Mouse (Mus musculus): Measurements from ENCODE around the gene Pcdh15. TPM values are rescaled to one million over a fixed set of nuclear protein-coding genes. Genes with fewer than 3 reads are reported as not detected.

Pcdh15 gene
- polyA plus RNA-seq, 1 experiment from 2014 or later = 0.70 TPM

- no peak for ATAC-seq (ENCODE audit: insufficient number of reproducible peaks, insufficient read depth, low FRiP score, low read depth)
- Histone ChIP-seq H3K27me3 (ENCODE audit: control insufficient read depth, insufficient read depth, low read length) (no peaks in the 10 kb centered on the region), H3K36me3 (ENCODE audit: control insufficient read depth, insufficient read depth, low read length) (no peaks in the 10 kb centered on the region), H3K4me3 (ENCODE audit: control insufficient read depth in 1 of 2, insufficient read depth in 1 of 2, low read depth in 1 of 2, low read length in 2 of 2) (no peak overlapping the region), H3K27ac (replicated peaks in 1 of 2; ENCODE audit: control insufficient read depth in 1 of 2, insufficient read depth in 1 of 2, low read depth in 2 of 2, low read length in 2 of 2) (no peak overlapping the region), H3K9ac (ENCODE audit: low read length) (no peak overlapping the region), H3K9me3 (ENCODE audit: control insufficient read depth, low read length) (no peaks in the 10 kb centered on the region), H3K4me1 (ENCODE audit: control insufficient read depth in 2 of 2, insufficient read depth in 2 of 2, low read length in 2 of 2) (no peaks in the 10 kb centered on the region), H3K4me2 (ENCODE audit: low read length) (no peak overlapping the region)
- WGBS = 50% methylated on average over 3 of the region's 3 CpGs
Observed at GRCm38 (mm10) chr10:73921579-73921978, 822.4 kb downstream of the Pcdh15 start.

- Histone ChIP-seq H3K27ac (replicated peaks in 1 of 2; ENCODE audit: control insufficient read depth in 1 of 2, insufficient read depth in 1 of 2, low read depth in 2 of 2, low read length in 2 of 2) (no peak overlapping the region), H3K9me3 (ENCODE audit: control insufficient read depth, low read length) (no peaks in the 10 kb centered on the region), H3K27me3 (ENCODE audit: control insufficient read depth, insufficient read depth, low read length) (no peaks in the 10 kb centered on the region), H3K9ac (ENCODE audit: low read length) (no peak overlapping the region), H3K4me2 (ENCODE audit: low read length) (no peak overlapping the region), H3K4me3 (ENCODE audit: control insufficient read depth in 1 of 2, insufficient read depth in 1 of 2, low read depth in 1 of 2, low read length in 2 of 2) (no peak overlapping the region), H3K36me3 (ENCODE audit: control insufficient read depth, insufficient read depth, low read length) (no peaks in the 10 kb centered on the region), H3K4me1 (ENCODE audit: control insufficient read depth in 2 of 2, insufficient read depth in 2 of 2, low read length in 2 of 2) (no peaks in the 10 kb centered on the region)
- 61% methylated on average over 1 of the region's 1 CpGs for WGBS
- no peak for ATAC-seq (ENCODE audit: insufficient number of reproducible peaks, insufficient read depth, low FRiP score, low read depth)
Observed at GRCm38 (mm10) chr10:73928672-73929071, 829.5 kb downstream of the Pcdh15 start.

GRCm38 (mm10) chr10:73929718-73930117, 830.6 kb downstream of the Pcdh15 start:
- H3K4me1 ChIP-seq (ENCODE audit: control insufficient read depth in 2 of 2, insufficient read depth in 2 of 2, low read length in 2 of 2) = no peaks in the 10 kb centered on the region
- H3K9me3 ChIP-seq (ENCODE audit: control insufficient read depth, low read length) = no peaks in the 10 kb centered on the region
- no peak overlapping the region for H3K9ac ChIP-seq (ENCODE audit: low read length)
- no peak overlapping the region for H3K4me2 ChIP-seq (ENCODE audit: low read length)
- no peaks in the 10 kb centered on the region for H3K27me3 ChIP-seq (ENCODE audit: control insufficient read depth, insufficient read depth, low read length)
- ATAC-seq (ENCODE audit: insufficient number of reproducible peaks, insufficient read depth, low FRiP score, low read depth) = no peak
- H3K27ac ChIP-seq (replicated peaks in 1 of 2; ENCODE audit: control insufficient read depth in 1 of 2, insufficient read depth in 1 of 2, low read depth in 2 of 2, low read length in 2 of 2) = no peak overlapping the region
- WGBS = 61% methylated on average over 5 of the region's 5 CpGs
- no peak overlapping the region for H3K4me3 ChIP-seq (ENCODE audit: control insufficient read depth in 1 of 2, insufficient read depth in 1 of 2, low read depth in 1 of 2, low read length in 2 of 2)
- H3K36me3 ChIP-seq (ENCODE audit: control insufficient read depth, insufficient read depth, low read length) = no peaks in the 10 kb centered on the region

DNA sequence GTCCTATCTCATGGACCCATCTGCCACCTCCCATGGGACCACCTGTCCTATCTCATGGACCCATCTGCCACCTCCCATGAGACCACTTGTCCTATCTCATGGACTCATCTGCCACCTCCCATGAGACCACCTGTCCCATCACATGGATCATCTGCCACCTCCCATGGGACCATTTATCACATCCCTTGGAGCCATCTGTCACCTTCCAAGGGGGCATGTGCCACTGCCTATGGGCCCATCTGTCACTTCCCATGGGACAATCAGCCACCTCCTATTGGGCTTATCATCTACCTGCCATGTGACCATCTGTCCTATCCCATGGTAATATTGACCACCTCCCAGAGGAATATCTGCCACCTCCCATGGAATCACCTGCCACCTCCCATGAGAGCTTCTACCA, 832.0 kb downstream of the Pcdh15 start:
- no peak for ATAC-seq (ENCODE audit: insufficient number of reproducible peaks, insufficient read depth, low FRiP score, low read depth)
- H3K27ac ChIP-seq (replicated peaks in 1 of 2; ENCODE audit: control insufficient read depth in 1 of 2, insufficient read depth in 1 of 2, low read depth in 2 of 2, low read length in 2 of 2) = no peak overlapping the region

GRCm38 (mm10) chr10:73931996-73932679, 833.0 kb downstream of the Pcdh15 start:
- Histone ChIP-seq H3K27me3 (ENCODE audit: control insufficient read depth, insufficient read depth, low read length) (no peaks in the 10 kb centered on the region), H3K9ac (ENCODE audit: low read length) (no peak overlapping the region), H3K36me3 (ENCODE audit: control insufficient read depth, insufficient read depth, low read length) (no peaks in the 10 kb centered on the region), H3K27ac (replicated peaks in 1 of 2; ENCODE audit: control insufficient read depth in 1 of 2, insufficient read depth in 1 of 2, low read depth in 2 of 2, low read length in 2 of 2) (no peak overlapping the region), H3K4me2 (ENCODE audit: low read length) (no peak overlapping the region), H3K9me3 (ENCODE audit: control insufficient read depth, low read length) (no peaks in the 10 kb centered on the region), H3K4me1 (ENCODE audit: control insufficient read depth in 2 of 2, insufficient read depth in 2 of 2, low read length in 2 of 2) (no peaks in the 10 kb centered on the region), H3K4me3 (ENCODE audit: control insufficient read depth in 1 of 2, insufficient read depth in 1 of 2, low read depth in 1 of 2, low read length in 2 of 2) (no peak overlapping the region)
- 86% methylated on average over 4 of the region's 4 CpGs for WGBS
- ATAC-seq (ENCODE audit: insufficient number of reproducible peaks, insufficient read depth, low FRiP score, low read depth) = no peak

More for the DNA sequence above, 832.0 kb downstream of the Pcdh15 start:
- no peak overlapping the region for H3K4me2 ChIP-seq (ENCODE audit: low read length)
- no peaks in the 10 kb centered on the region for H3K9me3 ChIP-seq (ENCODE audit: control insufficient read depth, low read length)
- H3K9ac ChIP-seq (ENCODE audit: low read length) = no peak overlapping the region
- no peak overlapping the region for H3K4me3 ChIP-seq (ENCODE audit: control insufficient read depth in 1 of 2, insufficient read depth in 1 of 2, low read depth in 1 of 2, low read length in 2 of 2)
- H3K27me3 ChIP-seq (ENCODE audit: control insufficient read depth, insufficient read depth, low read length) = no peaks in the 10 kb centered on the region
- H3K4me1 ChIP-seq (ENCODE audit: control insufficient read depth in 2 of 2, insufficient read depth in 2 of 2, low read length in 2 of 2) = no peaks in the 10 kb centered on the region
- H3K36me3 ChIP-seq (ENCODE audit: control insufficient read depth, insufficient read depth, low read length) = no peaks in the 10 kb centered on the region

DNA sequence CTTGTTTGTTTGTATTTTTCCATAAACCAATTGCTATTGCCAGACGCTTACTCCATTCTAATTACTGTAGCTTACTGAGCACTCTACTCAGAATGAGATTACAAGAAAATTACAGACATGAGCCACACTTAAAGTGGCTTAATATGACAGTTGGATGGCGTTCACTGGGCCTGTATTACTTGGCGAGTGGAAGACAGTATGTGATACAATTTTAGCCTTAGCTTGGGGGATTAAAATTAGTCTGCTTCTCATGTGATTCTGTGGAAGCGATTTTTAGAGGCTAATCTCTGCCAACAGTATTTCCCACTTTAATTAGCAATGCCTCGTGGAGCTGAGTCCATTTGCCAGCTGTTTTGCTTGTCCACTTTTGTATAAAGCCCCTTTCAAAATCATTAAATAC, 837.0 kb downstream of the Pcdh15 start:
- H3K4me3 ChIP-seq (ENCODE audit: control insufficient read depth in 1 of 2, insufficient read depth in 1 of 2, low read depth in 1 of 2, low read length in 2 of 2) = no peak overlapping the region
- 61% methylated on average over 5 of the region's 5 CpGs for whole genome bisulfite sequencing
- no peaks in the 10 kb centered on the region for H3K9me3 ChIP-seq (ENCODE audit: control insufficient read depth, low read length)
- H3K4me1 ChIP-seq (ENCODE audit: control insufficient read depth in 2 of 2, insufficient read depth in 2 of 2, low read length in 2 of 2) = no peaks in the 10 kb centered on the region
- H3K9ac ChIP-seq (ENCODE audit: low read length) = no peak overlapping the region
- no peak for ATAC-seq (ENCODE audit: insufficient number of reproducible peaks, insufficient read depth, low FRiP score, low read depth)
- no peak overlapping the region for H3K4me2 ChIP-seq (ENCODE audit: low read length)
- no peak overlapping the region for H3K27ac ChIP-seq (replicated peaks in 1 of 2; ENCODE audit: control insufficient read depth in 1 of 2, insufficient read depth in 1 of 2, low read depth in 2 of 2, low read length in 2 of 2)
- H3K36me3 ChIP-seq (ENCODE audit: control insufficient read depth, insufficient read depth, low read length) = no peaks in the 10 kb centered on the region
- no peaks in the 10 kb centered on the region for H3K27me3 ChIP-seq (ENCODE audit: control insufficient read depth, insufficient read depth, low read length)

- Histone ChIP-seq H3K27ac (replicated peaks in 1 of 2; ENCODE audit: control insufficient read depth in 1 of 2, insufficient read depth in 1 of 2, low read depth in 2 of 2, low read length in 2 of 2) (no peak overlapping the region), H3K4me1 (ENCODE audit: control insufficient read depth in 2 of 2, insufficient read depth in 2 of 2, low read length in 2 of 2) (no peaks in the 10 kb centered on the region), H3K9me3 (ENCODE audit: control insufficient read depth, low read length) (no peaks in the 10 kb centered on the region), H3K27me3 (ENCODE audit: control insufficient read depth, insufficient read depth, low read length) (no peaks in the 10 kb centered on the region), H3K4me2 (ENCODE audit: low read length) (no peak overlapping the region), H3K9ac (ENCODE audit: low read length) (no peak overlapping the region), H3K36me3 (ENCODE audit: control insufficient read depth, insufficient read depth, low read length) (no peaks in the 10 kb centered on the region), H3K4me3 (ENCODE audit: control insufficient read depth in 1 of 2, insufficient read depth in 1 of 2, low read depth in 1 of 2, low read length in 2 of 2) (no peak overlapping the region)
- no peak for ATAC-seq (ENCODE audit: insufficient number of reproducible peaks, insufficient read depth, low FRiP score, low read depth)
- WGBS = 80% methylated on average over 3 of the region's 3 CpGs
Observed at GRCm38 (mm10) chr10:73938989-73939388, 839.8 kb downstream of the Pcdh15 start.

- Histone ChIP-seq H3K4me1 (ENCODE audit: control insufficient read depth in 2 of 2, insufficient read depth in 2 of 2, low read length in 2 of 2) (no peaks in the 10 kb centered on the region), H3K27me3 (ENCODE audit: control insufficient read depth, insufficient read depth, low read length) (no peaks in the 10 kb centered on the region), H3K4me2 (ENCODE audit: low read length) (no peak overlapping the region), H3K4me3 (ENCODE audit: control insufficient read depth in 1 of 2, insufficient read depth in 1 of 2, low read depth in 1 of 2, low read length in 2 of 2) (no peak overlapping the region), H3K36me3 (ENCODE audit: control insufficient read depth, insufficient read depth, low read length) (no peaks in the 10 kb centered on the region), H3K9me3 (ENCODE audit: control insufficient read depth, low read length) (no peaks in the 10 kb centered on the region), H3K27ac (replicated peaks in 1 of 2; ENCODE audit: control insufficient read depth in 1 of 2, insufficient read depth in 1 of 2, low read depth in 2 of 2, low read length in 2 of 2) (no peak overlapping the region), H3K9ac (ENCODE audit: low read length) (no peak overlapping the region)
- 61% methylated on average over 2 of the region's 2 CpGs for WGBS
- ATAC-seq (ENCODE audit: insufficient number of reproducible peaks, insufficient read depth, low FRiP score, low read depth) = no peak
Observed at GRCm38 (mm10) chr10:73947799-73948198, 848.7 kb downstream of the Pcdh15 start.
